Comparison of ENCODE assay signal across 13 mouse cellular contexts in genomic region chr16:76950836-76951486, GRCm38 (mm10).
DNase-seq lines count a peak whose midpoint lies in the region; ATAC-seq and TF ChIP-seq lines count a peak whose summit lies in the region.
"Had no signal": no experiment of that assay in that cellular context is flagged by ENCODE, and none has a peak within 500 bp of the region (broad histone marks: within the 10 kb centered on the region; RNA-seq: fewer than 3 reads in every experiment).

No protein-coding gene starts in this region.

- WGBS in hindbrain, postnatal 0 days, result 63% methylated on average over 10 of the region's 10 CpGs
- WGBS in hindbrain, embryonic 12.5 days, result 80% methylated on average over 10 of the region's 10 CpGs
- 87% methylated on average over 10 of the region's 10 CpGs for WGBS in liver, embryonic 11.5 days

- no peak overlapping the region for H3K4me3 ChIP-seq in hindbrain, postnatal 0 days (ENCODE audit: low read length)
- H3K4me3 ChIP-seq in hindbrain, embryonic 12.5 days, result no peak overlapping the region
- H3K4me3 ChIP-seq in liver, embryonic 11.5 days (ENCODE audit: low read depth, low read length), result no peak overlapping the region
- H3K4me3 ChIP-seq: erythroblast, embryonic 14.5 days; heart, adult 2 months; liver, embryonic 15.5 days; megakaryocyte, embryonic 14.5 days had no signal

- no peak overlapping the region for H3K4me2 ChIP-seq in hindbrain, postnatal 0 days (ENCODE audit: low read depth, low read length)
- no peak overlapping the region for H3K4me2 ChIP-seq in hindbrain, embryonic 12.5 days (replicated peaks)
- no peak overlapping the region for H3K4me2 ChIP-seq in liver, embryonic 11.5 days
- H3K4me2 ChIP-seq: liver, embryonic 15.5 days had no signal

- no peak overlapping the region for H3K9ac ChIP-seq in hindbrain, postnatal 0 days (replicated peaks; ENCODE audit: low read length)
- no peak overlapping the region for H3K9ac ChIP-seq in hindbrain, embryonic 12.5 days
- no peak overlapping the region for H3K9ac ChIP-seq in liver, embryonic 11.5 days (ENCODE audit: low read depth, low read length)
- H3K9ac ChIP-seq: liver, embryonic 15.5 days had no signal

- no peaks in the 10 kb centered on the region for H3K36me3 ChIP-seq in hindbrain, postnatal 0 days (ENCODE audit: insufficient read depth, low read length)
- H3K36me3 ChIP-seq in hindbrain, embryonic 12.5 days, result no peaks in the 10 kb centered on the region
- H3K36me3 ChIP-seq in liver, embryonic 11.5 days (ENCODE audit: control insufficient read depth, insufficient read depth, low read length), result no peaks in the 10 kb centered on the region
- H3K36me3 ChIP-seq: liver, embryonic 15.5 days had no signal

- no peaks in the 10 kb centered on the region for H3K9me3 ChIP-seq in hindbrain, postnatal 0 days (ENCODE audit: low read length)
- H3K9me3 ChIP-seq in hindbrain, embryonic 12.5 days (replicated peaks), result no peaks in the 10 kb centered on the region
- H3K9me3 ChIP-seq in liver, embryonic 11.5 days (ENCODE audit: control insufficient read depth, low read length), result no peaks in the 10 kb centered on the region
- H3K9me3 ChIP-seq: liver, embryonic 15.5 days; megakaryocyte, embryonic 14.5 days had no signal

- H3K27ac ChIP-seq in hindbrain, postnatal 0 days, result peak overlapping the region; percentile 7; the same call in 1 of the 2 replicates
- H3K27ac ChIP-seq in hindbrain, embryonic 12.5 days, result no peak overlapping the region
- H3K27ac ChIP-seq in liver, embryonic 11.5 days (ENCODE audit: low read depth, low read length), result no peak overlapping the region
- H3K27ac ChIP-seq: heart, adult 2 months; liver, embryonic 15.5 days had no signal

- no peak for TF ChIP-seq CTCF in hindbrain, postnatal 0 days (IDR thresholded peaks at IDR 0.05; ENCODE audit: low read depth)

- no peaks in the 10 kb centered on the region for H3K4me1 ChIP-seq in hindbrain, postnatal 0 days (ENCODE audit: insufficient read depth, low read length)
- H3K4me1 ChIP-seq in hindbrain, embryonic 12.5 days, result no peaks in the 10 kb centered on the region
- no peaks in the 10 kb centered on the region for H3K4me1 ChIP-seq in liver, embryonic 11.5 days (replicated peaks; ENCODE audit: control insufficient read depth, insufficient read depth, low read length)
- H3K4me1 ChIP-seq: liver, embryonic 15.5 days; megakaryocyte, embryonic 14.5 days had no signal

- ATAC-seq in hindbrain, postnatal 0 days, result no peak
- ATAC-seq in hindbrain, embryonic 12.5 days (ENCODE audit: low FRiP score), result no peak
- ATAC-seq in liver, embryonic 11.5 days (replicated peaks; ENCODE audit: low FRiP score), result no peak

- intact Hi-C loops in gastrocnemius, postnatal 14 days (cut with DNase I; ENCODE audit: low total_unique reads), result no loop called here

- no peaks in the 10 kb centered on the region for H3K27me3 ChIP-seq in hindbrain, postnatal 0 days (ENCODE audit: insufficient read depth, low read length)
- H3K27me3 ChIP-seq in hindbrain, embryonic 12.5 days, result no peaks in the 10 kb centered on the region
- H3K27me3 ChIP-seq in liver, embryonic 11.5 days (replicated peaks; ENCODE audit: control insufficient read depth, insufficient read depth, low read length), result no peaks in the 10 kb centered on the region
- H3K27me3 ChIP-seq: liver, embryonic 15.5 days; megakaryocyte, embryonic 14.5 days had no signal

- DNase-seq in hindbrain, postnatal 0 days (ENCODE audit: low spot score), result peak; percentile 44
- DNase-seq in frontal cortex, postnatal 25 days (ENCODE audit: low spot score in 2 of 2), result peak; percentile 9 to 29
- peak; percentile 17 for DNase-seq in left cerebral cortex, adult 11 months (ENCODE audit: low spot score)
- DNase-seq in right cerebral cortex, postnatal 25 days, result peak; percentile 29
- no peak for DNase-seq in gastrocnemius, postnatal 14 days
- DNase-seq in MN1 (ENCODE audit: low spot score), result no peak
- DNase-seq in liver, embryonic 11.5 days (ENCODE audit: low spot score), result no peak
- DNase-seq: heart, adult 2 months; kidney, adult 11 months had no signal

Comparison
In these comparisons a context has a peak if more than half of its experiments do, and no peak if none do; other contexts are left out.
1. DNase-seq: peak in hindbrain, postnatal 0 days (single experiment), frontal cortex, postnatal 25 days (2 of 2), left cerebral cortex, adult 11 months (single experiment) and right cerebral cortex, postnatal 25 days (single experiment); none in gastrocnemius, postnatal 14 days (single experiment), MN1 (single experiment) and liver, embryonic 11.5 days (single experiment).